8 mouse cellular contexts compared by ENCODE assay signal in the genomic region with DNA sequence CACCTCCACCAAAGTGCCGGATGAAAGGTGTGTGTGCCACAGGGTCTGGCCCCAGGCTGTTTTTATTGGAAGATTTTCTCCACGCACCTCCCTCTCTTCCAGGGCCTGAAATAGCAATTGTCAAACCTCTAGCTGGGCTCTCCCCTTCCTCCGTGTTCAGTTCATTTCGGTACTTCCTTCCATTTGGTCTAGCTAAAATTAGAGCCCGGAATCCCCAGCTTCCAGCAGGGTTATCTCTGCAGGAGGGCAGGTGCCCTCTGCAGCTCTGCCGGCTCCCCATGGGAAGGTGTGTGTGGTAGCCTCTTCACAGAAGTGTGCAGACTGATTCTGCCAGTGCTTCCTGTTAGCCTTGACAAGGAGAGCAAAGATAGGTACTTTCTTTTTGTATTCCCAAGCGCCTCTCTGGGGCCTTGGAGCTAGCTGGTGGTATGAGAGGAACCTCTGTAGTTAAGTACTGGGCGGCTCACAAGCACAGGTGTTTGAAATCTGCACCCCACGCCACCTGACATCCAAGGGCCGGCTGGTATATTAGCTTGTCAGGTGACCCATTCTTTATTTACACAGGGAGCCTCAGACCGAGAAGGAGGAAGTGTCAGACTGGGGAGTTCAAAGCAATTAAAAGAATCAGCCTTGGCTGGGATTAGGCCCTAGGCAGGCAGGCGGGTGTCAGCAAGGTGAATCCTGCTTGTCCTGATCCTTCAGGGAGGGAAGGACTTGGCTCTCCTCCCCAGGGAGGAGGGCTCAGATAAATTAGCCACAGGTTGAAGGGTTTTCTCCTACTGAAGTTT.
A peak's percentile ranks its signal among the peaks of the same experiment; 100 is the strongest.
DNase-seq lines count a peak whose midpoint lies in the region; ATAC-seq and TF ChIP-seq lines count a peak whose summit lies in the region.

No protein-coding gene starts in this region.

- H3K4me1 ChIP-seq in embryonic facial prominence, embryonic 12.5 days, result peaks cover 81% of the 10 kb centered on the region
- peaks cover 27% of the 10 kb centered on the region for H3K4me1 ChIP-seq in intestine, postnatal 0 days (replicated peaks; ENCODE audit: control insufficient read depth, insufficient read depth, low read length)

- H3K36me3 ChIP-seq in embryonic facial prominence, embryonic 12.5 days, result no peaks in the 10 kb centered on the region
- no peaks in the 10 kb centered on the region for H3K36me3 ChIP-seq in intestine, postnatal 0 days (ENCODE audit: control insufficient read depth, insufficient read depth)

- H3K27me3 ChIP-seq in embryonic facial prominence, embryonic 12.5 days, result peaks cover 19% of the 10 kb centered on the region
- H3K27me3 ChIP-seq in intestine, postnatal 0 days (replicated peaks; ENCODE audit: control insufficient read depth, insufficient read depth, low read length), result no peaks in the 10 kb centered on the region

- H3K4me2 ChIP-seq in embryonic facial prominence, embryonic 12.5 days (replicated peaks), result peak overlapping the region; percentile 98
- H3K4me2 ChIP-seq in intestine, postnatal 0 days (replicated peaks; ENCODE audit: low read depth), result peak overlapping the region; percentile 91

- H3K9ac ChIP-seq in embryonic facial prominence, embryonic 12.5 days, result peak overlapping the region; percentile 59
- H3K9ac ChIP-seq in intestine, postnatal 0 days (ENCODE audit: low read depth, low read length), result peak overlapping the region; percentile 45; the same call in 1 of the 2 replicates

- intact Hi-C loops in left cerebral cortex, postnatal 36 days (cut with DNase I), result no loop called here

- peak overlapping the region; percentile 70 for H3K4me3 ChIP-seq in embryonic facial prominence, embryonic 12.5 days
- peak overlapping the region; percentile 74 for H3K4me3 ChIP-seq in intestine, postnatal 0 days (ENCODE audit: low read depth, low read length)

- no peak for ATAC-seq in embryonic facial prominence, embryonic 12.5 days (ENCODE audit: insufficient number of reproducible peaks, insufficient read depth, low FRiP score, low TSS enrichment)
- peak; percentile 74 for ATAC-seq in intestine, postnatal 0 days
- ATAC-seq in megakaryocyte, adult 5-6 weeks (ENCODE audit: poor library complexity, severe bottlenecking), result 0 out of 2 replicates have a peak, but pooled peaks have one; percentile 12

- H3K27ac ChIP-seq in embryonic facial prominence, embryonic 12.5 days, result 0 out of 2 replicates have a peak overlapping the region, but pooled peaks have one; percentile 91
- peak overlapping the region; percentile 95 for H3K27ac ChIP-seq in intestine, postnatal 0 days (ENCODE audit: low read depth, low read length)

- TF ChIP-seq CTCF in intestine, postnatal 0 days (IDR thresholded peaks at IDR 0.05; ENCODE audit: low read depth), result no peak

- peak; percentile 75 for DNase-seq in retina, adult 2 months (ENCODE audit: low read depth, low spot score)
- DNase-seq in retina, embryonic 14.5 days (ENCODE audit: low spot score), result no peak
- DNase-seq in left cerebral cortex, postnatal 36 days (ENCODE audit: low spot score in 2 of 2), result no peak
- no peak for DNase-seq in testis, postnatal 10 days (ENCODE audit: low spot score)
- no peak for DNase-seq in retina, postnatal 1 day

- H3K9me3 ChIP-seq in embryonic facial prominence, embryonic 12.5 days, result no peaks in the 10 kb centered on the region
- H3K9me3 ChIP-seq in intestine, postnatal 0 days (ENCODE audit: control insufficient read depth), result no peaks in the 10 kb centered on the region

- 20% methylated on average over 12 of the region's 12 CpGs for WGBS in embryonic facial prominence, embryonic 12.5 days
- 17% methylated on average over 12 of the region's 12 CpGs for WGBS in intestine, postnatal 0 days
